Mouse (Mus musculus) kidney, adult 2 months (tissue): ENCODE measurements around the gene Ice2. TPM values are rescaled to one million over a fixed set of nuclear protein-coding genes. Genes with fewer than 3 reads are reported as not detected.

Experiments used
- DNase-seq: peaks from one replicate; pipeline ENCODE4 v3.0.0; 2021
- H3K27ac ChIP-seq: fragments of 200-500 bp; 2 replicates; pipeline ENCODE4 v1.5.1; 2012; ENCODE audit warnings: low read depth, low read length, control low read depth, inconsistent platforms; ENCODE audit not compliant: insufficient read depth
- H3K27me3 ChIP-seq: fragments of 200-500 bp; replicated peaks from 2 replicates; pipeline ENCODE4 v1.6.1; 2012; ENCODE audit warnings: mild to moderate bottlenecking, moderate library complexity, low read length, inconsistent platforms; ENCODE audit not compliant: control insufficient read depth, insufficient read depth
- H3K36me3 ChIP-seq: fragments of 200-500 bp; 2 replicates; pipeline ENCODE4 v1.6.1; 2012; ENCODE audit warnings: mild to moderate bottlenecking, moderate library complexity, low read length, inconsistent platforms; ENCODE audit not compliant: control insufficient read depth, insufficient read depth
- H3K4me1 ChIP-seq: fragments of 200-500 bp; 2 replicates; pipeline ENCODE4 v1.6.1; 2011; ENCODE audit warnings: low read length; ENCODE audit not compliant: control insufficient read depth, insufficient read depth
- H3K4me3 ChIP-seq: fragments of 200-500 bp; 2 replicates; pipeline ENCODE4 v1.5.1; 2011; ENCODE audit warnings: mild to moderate bottlenecking, low read depth, low read length, control low read depth; ENCODE audit not compliant: insufficient read depth
- CTCF ChIP-seq: fragments of 200-500 bp; conservative IDR thresholded peaks from 2 replicates; pipeline ENCODE4 v1.5.1; 2011; ENCODE audit warnings: low read depth, mild to moderate bottlenecking, control low read depth, low read length, moderate library complexity, mixed read lengths; ENCODE audit not compliant: insufficient read depth, insufficient read length
- POLR2A ChIP-seq: fragments of 200-500 bp; IDR thresholded peaks from one replicate; pipeline ENCODE4 v1.6.1; 2011; ENCODE audit warnings: low read depth, low read length, control low read depth
- WGBS: fragments of 180-500 bp; shearing (Covaris S2); methylation state at CpG from one replicate; pipeline ENCODE4 v1.1.7; 2018; 5-methylcytosine and 5-hydroxymethylcytosine counted together
- polyA plus RNA-seq: library from polyadenylated mRNA; depleted of rRNA; stranded (reverse); fragments of >200 nt; gene quantifications from 2 replicates; pipeline ENCODE4 v1.2.3, GENCODE M21; 2012

Gene Ice2
- polyA plus RNA-seq, 1 experiment, result 3.5 TPM

- no peaks in the 10 kb centered on the region for H3K4me1 ChIP-seq
- no peak for DNase-seq
- H3K4me3 ChIP-seq, result no peak overlapping the region
- H3K27me3 ChIP-seq, result no peaks in the 10 kb centered on the region
- TF ChIP-seq POLR2A (no peak), CTCF (no peak)
- 67% methylated on average over 6 of the region's 6 CpGs for WGBS
- H3K36me3 ChIP-seq, result no peaks in the 10 kb centered on the region
- H3K27ac ChIP-seq, result no peak overlapping the region
Measured at GRCm38 (mm10) chr9:69404671-69405070, 7.0 kb downstream of the Ice2 start.

GRCm38 (mm10) chr9:69419476-69419875 lies 21.8 kb downstream of the Ice2 start:
- TF ChIP-seq CTCF, result no peak
- no peak for TF ChIP-seq POLR2A
- Histone ChIP-seq H3K4me1 (no peaks in the 10 kb centered on the region), H3K36me3 (peaks cover 13% of the 10 kb centered on the region), H3K27ac (no peak overlapping the region), H3K27me3 (no peaks in the 10 kb centered on the region), H3K4me3 (no peak overlapping the region)
- DNase-seq, result peak; percentile 9
- 97% methylated on average over 1 of the region's 1 CpGs for WGBS

GRCm38 (mm10) chr9:69430531-69430930 lies 32.8 kb downstream of the Ice2 start:
- no peaks in the 10 kb centered on the region for H3K4me1 ChIP-seq
- peaks cover 8% of the 10 kb centered on the region for H3K36me3 ChIP-seq
- no peak for DNase-seq
- no peaks in the 10 kb centered on the region for H3K27me3 ChIP-seq
- no peak overlapping the region for H3K4me3 ChIP-seq
- no peak overlapping the region for H3K27ac ChIP-seq
- TF ChIP-seq CTCF, result no peak
- no peak for TF ChIP-seq POLR2A
- WGBS, result 88% methylated on average over 3 of the region's 3 CpGs

GRCm38 (mm10) chr9:69431863-69432555 lies 34.3 kb downstream of the Ice2 start:
- peaks cover 4% of the 10 kb centered on the region for H3K36me3 ChIP-seq
- DNase-seq, result peak; percentile 63
- no peaks in the 10 kb centered on the region for H3K27me3 ChIP-seq
- no peaks in the 10 kb centered on the region for H3K4me1 ChIP-seq
- H3K4me3 ChIP-seq, result no peak overlapping the region
- TF ChIP-seq POLR2A (no peak), CTCF (no peak)
- WGBS, result 57% methylated on average over 6 of the region's 6 CpGs
- 0 out of 2 replicates have a peak overlapping the region, but pooled peaks have one; percentile 5 for H3K27ac ChIP-seq

GRCm38 (mm10) chr9:69435194-69435593 lies 37.5 kb downstream of the Ice2 start:
- Histone ChIP-seq H3K4me3 (no peak overlapping the region), H3K27ac (no peak overlapping the region), H3K4me1 (peaks cover 3% of the 10 kb centered on the region), H3K27me3 (no peaks in the 10 kb centered on the region), H3K36me3 (peaks cover 2% of the 10 kb centered on the region; the same call in 1 of the 2 replicates)
- no peak for DNase-seq
- WGBS, result 57% methylated on average over 10 of the region's 10 CpGs
- TF ChIP-seq POLR2A (no peak), CTCF (no peak)

- TF ChIP-seq CTCF (no peak), POLR2A (no peak)
- no peaks in the 10 kb centered on the region for H3K27me3 ChIP-seq
- H3K27ac ChIP-seq, result no peak overlapping the region
- H3K4me1 ChIP-seq, result peaks cover 3% of the 10 kb centered on the region
- H3K36me3 ChIP-seq, result peaks cover 2% of the 10 kb centered on the region; the same call in 1 of the 2 replicates
- H3K4me3 ChIP-seq, result no peak overlapping the region
- no peak for DNase-seq
Measured at GRCm38 (mm10) chr9:69435662-69436061, 38.0 kb downstream of the Ice2 start.

- peak; percentile 70 for DNase-seq
- H3K4me1 ChIP-seq, result peaks cover 9% of the 10 kb centered on the region
- 0 out of 2 replicates have a peak overlapping the region, but pooled peaks have one; percentile 63 for H3K27ac ChIP-seq
- H3K36me3 ChIP-seq, result no peaks in the 10 kb centered on the region
- TF ChIP-seq POLR2A, result no peak
- H3K4me3 ChIP-seq, result no peak overlapping the region
- no peaks in the 10 kb centered on the region for H3K27me3 ChIP-seq
- WGBS, result 14% methylated on average over 7 of the region's 7 CpGs
Measured at GRCm38 (mm10) chr9:69439805-69440357, 42.2 kb downstream of the Ice2 start.
